Mouse (Mus musculus): ENCODE measurements around the gene Fgfr2.

The Fgfr2 gene

GRCm38 (mm10) chr7:132888518-132889249 lies 234.5 kb downstream of the Fgfr2 start:
- no peak for DNase-seq (ENCODE audit: low read depth)

GRCm38 (mm10) chr7:132888052-132888451 lies 235.1 kb downstream of the Fgfr2 start:
- no peak for DNase-seq (ENCODE audit: low read depth)

- peak; percentile 33 for DNase-seq (ENCODE audit: low read depth)
Measured at GRCm38 (mm10) chr7:132887019-132887804, 235.9 kb downstream of the Fgfr2 start.

- DNase-seq (ENCODE audit: low read depth) = no peak
Measured at GRCm38 (mm10) chr7:132884031-132884430, 239.1 kb downstream of the Fgfr2 start.

GRCm38 (mm10) chr7:132882343-132882742 lies 240.8 kb downstream of the Fgfr2 start:
- no peak for DNase-seq (ENCODE audit: low read depth)

- no peak for DNase-seq (ENCODE audit: low read depth)
Measured at GRCm38 (mm10) chr7:132880276-132880675, 242.9 kb downstream of the Fgfr2 start.

GRCm38 (mm10) chr7:132875391-132876086 lies 247.6 kb downstream of the Fgfr2 start:
- no peak for DNase-seq (ENCODE audit: low read depth)

- DNase-seq (ENCODE audit: low read depth) = no peak
Measured at GRCm38 (mm10) chr7:132873043-132873442, 250.1 kb downstream of the Fgfr2 start.

GRCm38 (mm10) chr7:132866316-132866715 lies 256.8 kb downstream of the Fgfr2 start:
- DNase-seq (ENCODE audit: low read depth) = no peak

- peak; percentile 64 for DNase-seq (ENCODE audit: low read depth)
Measured at GRCm38 (mm10) chr7:132859042-132859958, 263.9 kb downstream of the Fgfr2 start, which contains the start of gene Abraxas2. Gene Abraxas2 (plus strand): TSS chr7:132859225.

- no peak for DNase-seq (ENCODE audit: low read depth)
Measured at GRCm38 (mm10) chr7:132858043-132858608, 265.0 kb downstream of the Fgfr2 start.

- DNase-seq (ENCODE audit: low read depth) = no peak
Measured at GRCm38 (mm10) chr7:132856083-132856482, 267.1 kb downstream of the Fgfr2 start.

- no peak for DNase-seq (ENCODE audit: low read depth)
Measured at GRCm38 (mm10) chr7:132853946-132854345, 269.2 kb downstream of the Fgfr2 start.

GRCm38 (mm10) chr7:132853361-132853760 lies 269.8 kb downstream of the Fgfr2 start:
- no peak for DNase-seq (ENCODE audit: low read depth)

- DNase-seq (ENCODE audit: low read depth) = peak; percentile 62
Measured at GRCm38 (mm10) chr7:132852173-132852844, 270.8 kb downstream of the Fgfr2 start, which contains the start of gene Eef1akmt2. Gene Eef1akmt2 (minus strand): TSS chr7:132852673.

- DNase-seq (ENCODE audit: low read depth) = no peak
Measured at GRCm38 (mm10) chr7:132843152-132843551, 280.0 kb downstream of the Fgfr2 start.

GRCm38 (mm10) chr7:132842455-132842854 lies 280.7 kb downstream of the Fgfr2 start:
- DNase-seq (ENCODE audit: low read depth) = no peak

GRCm38 (mm10) chr7:132841287-132841686 lies 281.9 kb downstream of the Fgfr2 start:
- no peak for DNase-seq (ENCODE audit: low read depth)

GRCm38 (mm10) chr7:132830955-132831354 lies 292.2 kb downstream of the Fgfr2 start:
- no peak for DNase-seq (ENCODE audit: low read depth)

GRCm38 (mm10) chr7:132824346-132825022 lies 298.7 kb downstream of the Fgfr2 start:
- DNase-seq (ENCODE audit: low read depth) = no peak

All from fibroblast of lung, adult 2 months (primary cell).